Mouse (Mus musculus): ENCODE results near the gene Mrpl11. TPM values are rescaled to one million over a fixed set of nuclear protein-coding genes. Genes with fewer than 3 reads are reported as not detected.
A peak's percentile ranks its signal among the peaks of the same experiment; 100 is the strongest.

Gene Mrpl11
- 111 and 119 TPM in 2 replicates for polyA plus RNA-seq (2014; fragmentation: Nextera tagmentation; extraction: Ambion mirVana)

DNA sequence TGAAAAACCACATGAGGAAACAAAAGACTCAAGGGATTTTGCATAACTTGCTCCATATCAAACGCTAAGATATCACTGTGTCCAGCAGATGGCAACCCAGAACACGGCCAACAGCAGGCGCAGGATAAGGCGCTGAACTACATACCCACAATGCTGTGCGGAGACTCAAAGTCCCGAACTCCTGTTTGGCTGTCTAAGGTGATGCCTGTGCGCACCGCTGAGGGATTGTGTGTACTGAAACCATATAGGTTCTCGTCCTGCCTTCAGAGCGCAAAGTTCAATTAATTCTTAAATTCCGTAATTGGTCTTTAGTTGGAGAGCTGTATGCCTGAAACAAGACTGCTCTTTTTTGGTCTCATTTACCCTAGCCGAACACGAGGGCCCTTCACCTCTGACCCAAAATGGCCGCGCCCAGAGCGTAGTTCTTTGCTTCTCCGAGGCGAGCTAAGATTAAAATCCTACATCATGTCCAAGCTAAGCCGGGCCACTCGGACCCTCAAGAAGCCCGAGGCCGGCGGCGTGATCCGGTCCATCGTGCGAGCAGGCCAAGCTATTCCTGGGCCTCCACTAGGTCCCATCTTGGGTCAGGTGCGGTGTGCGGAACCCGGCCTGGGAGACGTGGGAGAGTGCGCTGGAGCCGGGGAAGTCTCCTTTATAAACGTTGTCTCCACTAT, at the start of gene Mrpl11:
Gene Mrpl11, plus strand, starts transcription at position 220 of the 674 bp plus-strand sequence.
- under 1% methylated on average over 34 of the region's 34 CpGs for WGBS
- H3K4me3 ChIP-seq (ENCODE audit: low read depth, low read length): peak within 1 kb of the TSS; percentile 63
- peaks cover 7% of the 10 kb centered on the region; the same call in 1 of the 2 replicates for H3K4me1 ChIP-seq (ENCODE audit: control insufficient read depth, insufficient read depth, low read length)
- H3K4me2 ChIP-seq (ENCODE audit: low read depth, low read length): peak within 1 kb of the TSS; percentile 54
- H3K9me3 ChIP-seq (ENCODE audit: control insufficient read depth, low read length): no peaks in the 10 kb centered on the region
- peak within 1 kb of the TSS; percentile 72; the same call in 1 of the 2 replicates for H3K27ac ChIP-seq (ENCODE audit: low read depth, low read length)
- H3K27me3 ChIP-seq (ENCODE audit: control insufficient read depth, insufficient read depth, low read length): no peaks in the 10 kb centered on the region
- peak; percentile 98 for ATAC-seq (ENCODE audit: low read depth)
- peaks cover 19% of the 10 kb centered on the region; the same call in 1 of the 2 replicates for H3K36me3 ChIP-seq (ENCODE audit: control insufficient read depth, insufficient read depth, low read length)
- H3K9ac ChIP-seq (replicated peaks; ENCODE audit: low read depth, low read length): peak within 1 kb of the TSS; percentile 61

DNA sequence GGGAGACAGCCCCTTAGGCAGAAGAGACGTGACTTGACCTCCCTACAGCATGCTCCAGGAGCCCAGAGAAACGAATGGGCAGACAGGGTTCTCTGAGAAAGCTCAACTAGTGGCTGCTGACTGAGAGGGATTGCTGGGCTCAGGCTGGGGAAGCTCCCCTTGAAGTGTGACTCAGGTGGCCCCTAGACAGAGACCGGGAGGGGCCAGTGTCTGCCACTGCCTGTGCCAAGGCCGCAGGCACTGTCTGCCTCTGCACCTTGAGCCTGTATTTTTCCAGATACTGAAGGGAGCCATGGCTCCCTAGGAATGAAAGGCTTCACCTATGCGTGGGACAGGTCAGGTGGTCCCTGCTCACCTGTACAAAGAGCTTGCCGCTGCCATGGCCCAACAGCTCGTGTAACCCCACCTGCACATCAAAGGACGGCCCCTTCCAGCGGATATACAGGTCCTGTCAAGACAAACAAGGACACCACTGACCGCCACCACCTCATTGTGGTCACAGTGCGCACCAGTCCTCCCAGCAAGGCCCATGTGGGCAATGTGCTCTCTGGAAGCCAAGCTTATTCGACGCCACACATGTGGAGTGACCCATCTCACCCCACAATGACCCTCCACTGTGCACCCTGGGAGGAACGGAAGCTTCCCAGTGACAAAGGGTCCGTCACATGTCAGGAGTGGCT, 45.9 kb upstream of the Mrpl11 start:
- Histone ChIP-seq H3K4me1 (ENCODE audit: control insufficient read depth, insufficient read depth, low read length) (no peaks in the 10 kb centered on the region), H3K9me3 (ENCODE audit: control insufficient read depth, low read length) (no peaks in the 10 kb centered on the region), H3K4me3 (ENCODE audit: low read depth, low read length) (no peak overlapping the region), H3K4me2 (ENCODE audit: low read depth, low read length) (no peak overlapping the region), H3K27ac (ENCODE audit: low read depth, low read length) (no peak overlapping the region), H3K27me3 (ENCODE audit: control insufficient read depth, insufficient read depth, low read length) (no peaks in the 10 kb centered on the region), H3K9ac (replicated peaks; ENCODE audit: low read depth, low read length) (no peak overlapping the region), H3K36me3 (ENCODE audit: control insufficient read depth, insufficient read depth, low read length) (peaks cover 88% of the 10 kb centered on the region)
- ATAC-seq (ENCODE audit: low read depth): no peak
- WGBS: 91% methylated on average over 15 of the region's 15 CpGs

DNA sequence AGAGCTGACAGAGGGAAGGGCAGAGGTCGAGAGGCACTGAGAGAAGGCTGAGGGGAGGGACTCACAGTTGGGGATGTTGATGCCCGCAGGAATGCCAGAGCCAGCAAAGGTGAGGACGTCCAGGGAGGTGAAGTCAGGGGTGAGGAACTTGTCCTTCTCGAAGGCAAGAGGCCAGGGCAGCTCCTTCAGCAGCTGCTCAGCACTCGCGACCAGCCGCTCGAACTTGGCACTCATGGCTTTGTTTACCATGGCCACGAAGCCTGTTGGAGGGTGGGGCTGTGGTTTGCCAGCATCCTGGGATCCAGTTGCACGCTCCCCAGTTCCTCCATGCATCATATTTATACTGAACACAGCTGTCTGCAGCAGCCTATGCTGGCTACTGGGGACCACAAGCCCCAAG, 45.1 kb upstream of the Mrpl11 start:
- no peak overlapping the region for H3K4me3 ChIP-seq (ENCODE audit: low read depth, low read length)
- H3K36me3 ChIP-seq (ENCODE audit: control insufficient read depth, insufficient read depth, low read length): peaks cover 92% of the 10 kb centered on the region
- H3K9me3 ChIP-seq (ENCODE audit: control insufficient read depth, low read length): no peaks in the 10 kb centered on the region
- no peak overlapping the region for H3K9ac ChIP-seq (replicated peaks; ENCODE audit: low read depth, low read length)
- no peaks in the 10 kb centered on the region for H3K27me3 ChIP-seq (ENCODE audit: control insufficient read depth, insufficient read depth, low read length)
- no peaks in the 10 kb centered on the region for H3K4me1 ChIP-seq (ENCODE audit: control insufficient read depth, insufficient read depth, low read length)
- no peak for ATAC-seq (ENCODE audit: low read depth)
- WGBS: 93% methylated on average over 10 of the region's 10 CpGs
- no peak overlapping the region for H3K4me2 ChIP-seq (ENCODE audit: low read depth, low read length)
- H3K27ac ChIP-seq (ENCODE audit: low read depth, low read length): no peak overlapping the region

DNA sequence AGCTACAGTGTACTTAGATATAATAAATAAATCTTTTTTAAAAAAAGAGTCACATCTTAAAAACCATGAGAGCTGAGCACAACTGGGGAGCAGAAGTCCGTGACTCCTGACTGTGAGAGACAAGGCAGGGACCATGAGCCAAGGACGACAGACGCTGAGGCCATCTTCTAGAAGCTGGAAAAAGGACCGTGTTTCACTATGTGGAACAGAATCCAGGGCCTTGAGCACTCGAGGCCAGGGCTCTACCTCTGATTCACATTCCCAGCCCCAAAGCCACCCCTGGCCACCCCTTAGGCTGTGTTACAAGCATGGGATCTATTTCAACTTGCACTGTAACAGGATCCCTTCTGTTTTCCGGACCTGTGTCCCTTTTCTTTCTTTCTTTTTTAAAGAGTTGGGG, 42.3 kb upstream of the Mrpl11 start:
- no peak overlapping the region for H3K4me3 ChIP-seq (ENCODE audit: low read depth, low read length)
- H3K4me1 ChIP-seq (ENCODE audit: control insufficient read depth, insufficient read depth, low read length): no peaks in the 10 kb centered on the region
- WGBS: 84% methylated on average over 6 of the region's 6 CpGs
- ATAC-seq (ENCODE audit: low read depth): no peak
- no peaks in the 10 kb centered on the region for H3K27me3 ChIP-seq (ENCODE audit: control insufficient read depth, insufficient read depth, low read length)
- no peak overlapping the region for H3K27ac ChIP-seq (ENCODE audit: low read depth, low read length)
- H3K36me3 ChIP-seq (ENCODE audit: control insufficient read depth, insufficient read depth, low read length): peaks cover 82% of the 10 kb centered on the region
- H3K9me3 ChIP-seq (ENCODE audit: control insufficient read depth, low read length): no peaks in the 10 kb centered on the region
- no peak overlapping the region for H3K4me2 ChIP-seq (ENCODE audit: low read depth, low read length)
- H3K9ac ChIP-seq (replicated peaks; ENCODE audit: low read depth, low read length): no peak overlapping the region

DNA sequence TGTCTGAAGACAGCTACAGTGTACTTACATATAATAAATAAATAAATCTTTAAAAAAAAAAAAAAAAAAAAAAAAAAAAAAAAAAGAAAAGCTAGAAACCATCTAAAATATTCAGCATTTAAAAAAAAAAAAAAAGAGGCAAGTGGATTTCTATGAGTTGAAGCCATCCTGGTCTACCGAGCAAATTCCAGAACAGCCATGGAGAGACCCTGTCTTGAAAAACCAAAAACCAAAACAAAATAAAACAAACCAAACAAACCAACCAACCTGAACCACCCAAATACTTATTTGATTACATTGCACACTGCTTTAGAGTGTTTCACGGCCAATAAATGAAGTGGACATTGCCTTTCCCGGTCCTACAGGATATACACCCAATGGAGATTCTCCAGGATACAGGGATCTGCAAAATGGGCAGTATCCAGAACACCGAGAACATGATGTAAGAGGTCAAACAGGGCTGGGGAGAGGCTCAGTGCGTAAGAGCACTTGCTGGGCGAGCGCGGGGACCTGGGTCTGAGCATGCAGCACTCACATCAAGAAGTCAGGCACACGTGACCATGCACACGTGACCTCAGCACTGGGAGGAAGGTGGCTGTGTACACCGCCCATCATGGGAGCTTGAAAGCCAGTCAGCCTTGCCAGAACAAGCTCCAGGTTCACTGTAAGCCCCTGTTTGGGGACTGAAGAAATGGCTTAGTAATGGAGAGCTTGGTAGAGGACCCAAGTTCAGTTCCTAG, 36.7 kb upstream of the Mrpl11 start:
- H3K36me3 ChIP-seq (ENCODE audit: control insufficient read depth, insufficient read depth, low read length): peaks cover 38% of the 10 kb centered on the region; the same call in 1 of the 2 replicates
- 96% methylated on average over 11 of the region's 11 CpGs for WGBS

DNA sequence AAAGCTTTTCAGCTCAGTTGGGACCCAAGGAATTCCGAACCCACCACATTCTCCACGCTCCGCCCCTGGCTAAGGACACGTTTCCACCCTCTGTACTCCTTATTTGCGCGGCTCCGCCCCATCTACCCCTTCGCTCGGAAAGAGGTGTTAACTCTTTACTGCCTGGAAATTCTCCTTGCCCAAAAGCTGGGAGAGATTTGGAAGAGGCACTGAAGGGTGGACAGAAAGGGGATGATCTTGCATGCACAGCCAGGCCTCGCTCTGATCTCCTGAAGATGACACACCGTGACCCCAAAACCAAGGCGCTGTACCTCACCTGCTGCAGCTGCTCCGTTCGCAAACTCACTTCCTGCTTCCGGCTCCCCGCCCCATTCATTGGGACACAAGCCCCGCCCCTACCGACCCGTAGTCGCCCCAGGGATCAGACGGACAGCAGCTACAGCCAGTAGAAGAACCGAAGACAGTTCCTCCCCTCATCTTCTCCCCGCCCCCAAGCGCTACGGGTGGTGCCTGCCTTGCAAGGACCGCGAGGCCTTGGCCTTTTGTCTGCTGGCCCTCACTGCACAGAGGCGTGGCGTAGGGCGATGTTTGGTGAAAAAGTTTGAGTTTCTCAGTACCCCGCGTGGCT, 33.9 kb upstream of the Mrpl11 start, which contains the start of gene Dpp3:
Gene Dpp3, minus strand, starts transcription at position 384 of the 628 bp plus-strand sequence.
- peak within 1 kb of the TSS; percentile 68 for H3K4me2 ChIP-seq (ENCODE audit: low read depth, low read length)
- H3K27me3 ChIP-seq (ENCODE audit: control insufficient read depth, insufficient read depth, low read length): no peaks in the 10 kb centered on the region
- 0 out of 2 replicates have a peak, but pooled peaks cover 11% of the 10 kb centered on the region for H3K36me3 ChIP-seq (ENCODE audit: control insufficient read depth, insufficient read depth, low read length)
- WGBS: under 1% methylated on average over 32 of the region's 32 CpGs
- peak within 1 kb of the TSS; percentile 55 for H3K9ac ChIP-seq (replicated peaks; ENCODE audit: low read depth, low read length)
- H3K9me3 ChIP-seq (ENCODE audit: control insufficient read depth, low read length): no peaks in the 10 kb centered on the region
- ATAC-seq (ENCODE audit: low read depth): peak; percentile 98
- H3K4me1 ChIP-seq (ENCODE audit: control insufficient read depth, insufficient read depth, low read length): peaks cover 13% of the 10 kb centered on the region
- peak within 1 kb of the TSS; percentile 57 for H3K4me3 ChIP-seq (ENCODE audit: low read depth, low read length)
- peak within 1 kb of the TSS; percentile 74 for H3K27ac ChIP-seq (ENCODE audit: low read depth, low read length)

More for the DNA sequence above, 36.7 kb upstream of the Mrpl11 start:
- H3K9me3 ChIP-seq (ENCODE audit: control insufficient read depth, low read length): no peaks in the 10 kb centered on the region
- H3K4me2 ChIP-seq (ENCODE audit: low read depth, low read length): no peak overlapping the region
- H3K27me3 ChIP-seq (ENCODE audit: control insufficient read depth, insufficient read depth, low read length): no peaks in the 10 kb centered on the region
- ATAC-seq (ENCODE audit: low read depth): no peak
- H3K4me1 ChIP-seq (ENCODE audit: control insufficient read depth, insufficient read depth, low read length): peaks cover 13% of the 10 kb centered on the region
- no peak overlapping the region for H3K27ac ChIP-seq (ENCODE audit: low read depth, low read length)
- H3K9ac ChIP-seq (replicated peaks; ENCODE audit: low read depth, low read length): no peak overlapping the region
- no peak overlapping the region for H3K4me3 ChIP-seq (ENCODE audit: low read depth, low read length)

DNA sequence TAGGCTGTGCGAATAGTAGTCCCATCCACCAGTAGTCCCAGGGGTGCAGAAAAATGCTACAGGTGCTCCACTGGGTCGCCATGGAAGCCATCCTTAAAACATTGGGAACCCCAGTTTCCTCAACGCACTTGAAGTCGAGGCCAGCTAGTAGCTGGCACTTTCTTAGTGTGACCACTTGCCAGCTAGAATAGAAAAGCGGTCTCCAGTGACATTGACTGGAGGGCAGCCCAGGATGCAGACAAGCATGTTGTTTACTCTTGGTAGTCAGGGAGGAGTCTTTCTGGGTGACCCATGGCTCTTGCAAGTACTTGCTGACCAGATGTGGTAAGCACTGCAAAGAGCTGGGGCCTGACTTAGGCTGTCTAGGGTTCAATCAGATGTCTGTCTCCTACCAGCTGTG, 33.2 kb upstream of the Mrpl11 start:
- no peak overlapping the region for H3K27ac ChIP-seq (ENCODE audit: low read depth, low read length)
- peaks cover 13% of the 10 kb centered on the region for H3K4me1 ChIP-seq (ENCODE audit: control insufficient read depth, insufficient read depth, low read length)
- no peak overlapping the region for H3K9ac ChIP-seq (replicated peaks; ENCODE audit: low read depth, low read length)
- H3K4me3 ChIP-seq (ENCODE audit: low read depth, low read length): no peak overlapping the region
- ATAC-seq (ENCODE audit: low read depth): peak; percentile 16; the same call in 1 of the 2 replicates
- H3K4me2 ChIP-seq (ENCODE audit: low read depth, low read length): peak overlapping the region; percentile 68
- H3K36me3 ChIP-seq (ENCODE audit: control insufficient read depth, insufficient read depth, low read length): 0 out of 2 replicates have a peak, but pooled peaks cover 9% of the 10 kb centered on the region
- H3K27me3 ChIP-seq (ENCODE audit: control insufficient read depth, insufficient read depth, low read length): no peaks in the 10 kb centered on the region
- no peaks in the 10 kb centered on the region for H3K9me3 ChIP-seq (ENCODE audit: control insufficient read depth, low read length)
- 53% methylated on average over 5 of the region's 5 CpGs for WGBS

DNA sequence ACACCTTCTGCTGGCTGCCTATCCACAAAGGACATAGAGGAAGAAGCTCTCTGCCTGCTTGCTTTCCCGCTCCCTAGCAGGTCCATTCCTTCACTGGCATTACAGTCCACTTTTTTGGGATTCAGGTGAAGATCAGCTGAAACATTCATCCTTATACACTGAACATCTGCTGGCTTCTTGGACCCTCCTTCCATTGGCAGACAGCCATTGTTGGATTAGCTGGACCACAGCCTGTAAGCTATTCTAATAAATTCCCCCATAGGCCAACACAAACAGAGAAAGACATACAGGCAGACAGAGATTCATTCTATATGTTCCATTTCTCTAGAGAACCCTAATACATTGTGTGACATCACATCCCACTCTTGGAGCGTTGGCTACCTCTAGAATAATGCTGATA, 25.1 kb upstream of the Mrpl11 start:
- no peak overlapping the region for H3K27ac ChIP-seq (ENCODE audit: low read depth, low read length)
- no peak overlapping the region for H3K9ac ChIP-seq (replicated peaks; ENCODE audit: low read depth, low read length)
- H3K9me3 ChIP-seq (ENCODE audit: control insufficient read depth, low read length): no peaks in the 10 kb centered on the region
- H3K27me3 ChIP-seq (ENCODE audit: control insufficient read depth, insufficient read depth, low read length): no peaks in the 10 kb centered on the region
- no peak overlapping the region for H3K4me3 ChIP-seq (ENCODE audit: low read depth, low read length)
- 81% methylated on average over 2 of the region's 2 CpGs for WGBS
- no peak for ATAC-seq (ENCODE audit: low read depth)
- H3K4me2 ChIP-seq (ENCODE audit: low read depth, low read length): no peak overlapping the region
- peaks cover under 1% of the 10 kb centered on the region; the same call in 1 of the 2 replicates for H3K4me1 ChIP-seq (ENCODE audit: control insufficient read depth, insufficient read depth, low read length)
- H3K36me3 ChIP-seq (ENCODE audit: control insufficient read depth, insufficient read depth, low read length): 0 out of 2 replicates have a peak, but pooled peaks cover 6% of the 10 kb centered on the region
